Mouse (Mus musculus) liver, embryonic 14.5 days (tissue): ENCODE measurements around the gene Trim50. TPM values are rescaled to one million over a fixed set of nuclear protein-coding genes. Genes with fewer than 3 reads are reported as not detected.

Experiments
- ATAC-seq: fragments of 200-750 bp; cut with Nextera tagmentation; 2 replicates; pipeline ENCODE4 v1.8.0; 2017; ENCODE audit warnings: moderate number of reproducible peaks, mild to moderate bottlenecking, moderate library complexity; ENCODE audit not compliant: insufficient read depth
- DNase-seq, 3 experiments: peaks; one replicate each; pipeline ENCODE4 v3.0.0-alpha.2; 2012 to 2013; ENCODE audit warnings: low read depth in 3 of 3, low spot score in 3 of 3
- H3K27ac ChIP-seq: fragments of 300-500 bp; sonication (generic); 2 replicates; pipeline ENCODE4 v1.5.1; 2014; ENCODE audit warnings: moderate library complexity, mild to moderate bottlenecking, control low read depth, inconsistent platforms
- H3K27me3 ChIP-seq: fragments of 300-500 bp; sonication (generic); 2 replicates; pipeline ENCODE4 v1.6.1; 2014; ENCODE audit warnings: mild to moderate bottlenecking, low read length, moderate library complexity; ENCODE audit not compliant: control insufficient read depth, insufficient read depth
- H3K36me3 ChIP-seq: fragments of 300-500 bp; sonication (generic); replicated peaks from 2 replicates; pipeline ENCODE4 v1.6.1; 2014; ENCODE audit warnings: low read depth; ENCODE audit not compliant: control insufficient read depth, insufficient read depth
- H3K4me1 ChIP-seq, 2 experiments: fragments of 200-500 bp in 1 of 2; fragments of 300-500 bp in 1 of 2; sonication (generic) in 1 of 2; replicated peaks; 2 replicates each; pipeline ENCODE4 v1.6.1; 2012 to 2014; ENCODE audit warnings: antibody characterized with exemption in 1 of 2, inconsistent platforms in 1 of 2, low read length in 1 of 2; ENCODE audit not compliant: control insufficient read depth in 2 of 2, insufficient read depth in 2 of 2
- H3K4me2 ChIP-seq: fragments of 300-500 bp; sonication (generic); 2 replicates; pipeline ENCODE4 v1.6.1; 2014; ENCODE audit warnings: low read depth, mild to moderate bottlenecking, control low read depth, moderate library complexity
- H3K4me3 ChIP-seq, 2 experiments: fragments of 200-500 bp in 1 of 2; fragments of 300-500 bp in 1 of 2; sonication (generic) in 1 of 2; 2 replicates each; pipeline ENCODE4 v1.5.1; 2012 to 2014; ENCODE audit warnings: low read depth in 2 of 2, low read length in 2 of 2, mild to moderate bottlenecking in 2 of 2, control low read depth in 1 of 2, inconsistent platforms in 1 of 2, moderate library complexity in 1 of 2; ENCODE audit not compliant: insufficient read depth in 1 of 2
- H3K9ac ChIP-seq: fragments of 300-500 bp; sonication (generic); replicated peaks from 2 replicates; pipeline ENCODE4 v1.6.1; 2014; ENCODE audit warnings: mild to moderate bottlenecking, control low read depth, moderate library complexity
- H3K9me3 ChIP-seq: fragments of 300-500 bp; sonication (generic); 2 replicates; pipeline ENCODE4 v1.6.1; 2016; ENCODE audit warnings: low read length, mixed read lengths; ENCODE audit not compliant: control insufficient read depth
- CTCF ChIP-seq: IDR thresholded peaks from 2 replicates; pipeline ENCODE4 v1.5.1; 2016; ENCODE audit warnings: antibody characterized with exemption, low read depth, control low read depth
- EP300 ChIP-seq: IDR thresholded peaks from 2 replicates; pipeline ENCODE4 v1.6.1; 2016; ENCODE audit warnings: antibody characterized with exemption, low read depth
- WGBS: fragments of 180-500 bp; shearing (Covaris S2); extraction: QIAGEN DNeasy Blood & Tissue Kit; methylation state at CpG from one replicate; pipeline ENCODE4 v1.1.7; 2014; ENCODE audit not compliant: insufficient replicate concordance; 5-methylcytosine and 5-hydroxymethylcytosine counted together
- polyA plus RNA-seq, 2 experiments: library from polyadenylated mRNA; depleted of rRNA in 1 of 2; stranded (reverse) in 1 of 2; unstranded in 1 of 2; fragments of >200 nt; fragmentation: Nextera tagmentation in 1 of 2; extraction: Ambion mirVana in 1 of 2; gene quantifications; 2 replicates each; pipeline versions ENCODE4 v1.2.1 to v1.2.3; 2012 to 2014

Trim50 gene
- polyA plus RNA-seq (2012; rRNA removed) = not detected in 2 replicates
- not detected in 2 replicates for polyA plus RNA-seq (2014; fragmentation: Nextera tagmentation; extraction: Ambion mirVana)

- no peak for ATAC-seq
- no peak for DNase-seq
- WGBS = 49% methylated on average over 9 of the region's 9 CpGs
These were observed at the start of gene Trim50 for GRCm38 (mm10) chr5:135352995-135353394. TSS of gene Trim50 (plus strand) at chr5:135353295.

GRCm38 (mm10) chr5:135306321-135306965, 46.7 kb upstream of the Trim50 start:
- no peak overlapping the region for H3K4me3 ChIP-seq
- TF ChIP-seq CTCF (no peak), EP300 (no peak)
- no peaks in the 10 kb centered on the region for H3K27me3 ChIP-seq
- no peaks in the 10 kb centered on the region for H3K4me1 ChIP-seq
- H3K4me2 ChIP-seq = no peak overlapping the region
- 35% methylated on average over 10 of the region's 10 CpGs for WGBS
- no peaks in the 10 kb centered on the region for H3K9me3 ChIP-seq
- ATAC-seq (no peak), DNase-seq (no peak)
- H3K36me3 ChIP-seq = no peaks in the 10 kb centered on the region
- H3K9ac ChIP-seq = no peak overlapping the region
- H3K27ac ChIP-seq = no peak overlapping the region

More at GRCm38 (mm10) chr5:135352995-135353394, at the start of gene Trim50:
- Histone ChIP-seq H3K4me2 (no peak within 1 kb of the TSS), H3K27me3 (no peaks in the 10 kb centered on the region; the same call in 1 of the 2 replicates), H3K4me3 (no peak within 1 kb of the TSS), H3K27ac (no peak within 1 kb of the TSS), H3K36me3 (no peaks in the 10 kb centered on the region), H3K9ac (no peak within 1 kb of the TSS), H3K4me1 (no peaks in the 10 kb centered on the region), H3K9me3 (no peaks in the 10 kb centered on the region)
- TF ChIP-seq EP300 (no peak), CTCF (no peak)

GRCm38 (mm10) chr5:135316177-135316576, 36.9 kb upstream of the Trim50 start:
- Histone ChIP-seq H3K4me1 (no peaks in the 10 kb centered on the region), H3K9ac (no peak overlapping the region), H3K9me3 (no peaks in the 10 kb centered on the region), H3K4me2 (no peak overlapping the region), H3K27me3 (no peaks in the 10 kb centered on the region), H3K36me3 (no peaks in the 10 kb centered on the region), H3K27ac (no peak overlapping the region), H3K4me3 (no peak overlapping the region)
- ATAC-seq (no peak), DNase-seq (no peak)
- TF ChIP-seq EP300 = no peak
- TF ChIP-seq CTCF = no peak
- 50% methylated on average over 3 of the region's 3 CpGs for WGBS

- H3K4me1 ChIP-seq = no peaks in the 10 kb centered on the region
- no peak overlapping the region for H3K4me2 ChIP-seq
- 53% methylated on average over 2 of the region's 2 CpGs for WGBS
- H3K27me3 ChIP-seq = no peaks in the 10 kb centered on the region
- no peaks in the 10 kb centered on the region for H3K9me3 ChIP-seq
- H3K4me3 ChIP-seq = no peak overlapping the region
- TF ChIP-seq CTCF (no peak), EP300 (no peak)
- no peak for ATAC-seq
- H3K36me3 ChIP-seq = no peaks in the 10 kb centered on the region
- no peak overlapping the region for H3K9ac ChIP-seq
- H3K27ac ChIP-seq = no peak overlapping the region
- DNase-seq = no peak
These were observed 33.2 kb upstream of the Trim50 start for GRCm38 (mm10) chr5:135319856-135320255.

GRCm38 (mm10) chr5:135322197-135322596, 30.9 kb upstream of the Trim50 start:
- 59% methylated on average over 1 of the region's 1 CpGs for WGBS
- H3K4me1 ChIP-seq = no peaks in the 10 kb centered on the region
- H3K9me3 ChIP-seq = no peaks in the 10 kb centered on the region

More at GRCm38 (mm10) chr5:135322197-135322596, 30.9 kb upstream of the Trim50 start:
- no peaks in the 10 kb centered on the region for H3K27me3 ChIP-seq
- no peak overlapping the region for H3K4me2 ChIP-seq
- no peak for ATAC-seq
- H3K27ac ChIP-seq = no peak overlapping the region
- no peak overlapping the region for H3K9ac ChIP-seq
- H3K4me3 ChIP-seq = no peak overlapping the region
- H3K36me3 ChIP-seq = no peaks in the 10 kb centered on the region
- TF ChIP-seq CTCF = no peak
- TF ChIP-seq EP300 = no peak
- no peak for DNase-seq
